Mouse (Mus musculus) lung, adult 18-20 months (tissue): ENCODE measurements around the gene Exosc3.

Experiments
- DNase-seq, 2 experiments: peaks; one replicate each; pipeline ENCODE4 v3.0.0; 2022; ENCODE audit warnings: mixed read lengths in 2 of 2

Gene Exosc3

GRCm38 (mm10) chr4:45279981-45280548 is 62.5 kb downstream of the Exosc3 start:
- peak; percentile 27 to 62 for DNase-seq

GRCm38 (mm10) chr4:45279292-45279691 is 63.2 kb downstream of the Exosc3 start:
- no peak for DNase-seq

GRCm38 (mm10) chr4:45275770-45276169 is 66.8 kb downstream of the Exosc3 start:
- no peak for DNase-seq

- no peak for DNase-seq
These were observed 71.5 kb downstream of the Exosc3 start for GRCm38 (mm10) chr4:45271041-45271452.

DNA sequence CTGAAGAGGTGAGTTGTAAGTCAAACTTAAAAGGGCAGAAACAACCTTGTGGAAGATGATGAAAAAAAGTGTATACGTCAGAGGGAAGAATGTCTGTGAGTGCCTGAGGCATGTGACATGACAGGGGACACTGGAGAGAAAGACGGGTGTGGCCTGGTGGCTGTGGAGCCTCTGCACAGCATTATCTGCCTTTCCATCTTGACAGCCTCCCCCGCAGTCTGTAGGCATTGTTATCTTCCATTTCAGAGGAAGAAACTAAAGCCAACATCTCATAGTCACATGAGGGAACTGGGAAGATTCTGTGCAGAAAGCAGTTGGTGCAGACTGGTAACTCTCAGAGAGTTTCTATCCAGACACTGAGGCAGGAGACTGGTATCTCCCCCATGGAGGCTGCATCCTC is 74.6 kb downstream of the Exosc3 start:
- DNase-seq: no peak
